Mouse (Mus musculus) ES-E14 (cell line): ENCODE measurements around the gene Srcap. TPM values are rescaled to one million over a fixed set of nuclear protein-coding genes. Genes with fewer than 3 reads are reported as not detected.

Experiments used
- DNase-seq: peaks from one replicate; pipeline ENCODE4 v3.0.0-alpha.2; 2013; ENCODE audit warnings: low read depth, low spot score
- H3K27ac ChIP-seq: 2 replicates; pipeline ENCODE4 v1.5.1; 2012; ENCODE audit warnings: low read depth, mild to moderate bottlenecking, low read length, moderate library complexity, mixed read lengths; ENCODE audit not compliant: poor library complexity, insufficient read depth, severe bottlenecking
- H3K36me3 ChIP-seq: 2 replicates; pipeline ENCODE4 v1.6.1; 2012; ENCODE audit warnings: mild to moderate bottlenecking, low read length, moderate library complexity, mixed read lengths; ENCODE audit not compliant: control insufficient read depth, poor library complexity, insufficient read depth, severe bottlenecking
- H3K4me1 ChIP-seq, 2 experiments: fragments of 150-350 bp in 1 of 2; sonication (generic) in 1 of 2; 2 replicates each; pipeline ENCODE4 v1.6.1; 2012; ENCODE audit warnings: low read length in 2 of 2, mild to moderate bottlenecking in 1 of 2, mixed read lengths in 1 of 2; ENCODE audit not compliant: control insufficient read depth in 2 of 2, insufficient read depth in 2 of 2, poor library complexity in 1 of 2
- H3K4me3 ChIP-seq, 2 experiments: fragments of 150-350 bp in 1 of 2; sonication (generic) in 1 of 2; 2 replicates each; pipeline ENCODE4 v1.5.1; 2012; ENCODE audit warnings: low read length in 2 of 2, low read depth in 1 of 2, mild to moderate bottlenecking in 1 of 2, mixed read lengths in 1 of 2; ENCODE audit not compliant: insufficient read depth in 1 of 2, poor library complexity in 1 of 2, severe bottlenecking in 1 of 2
- H3K9ac ChIP-seq: 2 replicates; pipeline ENCODE4 v1.6.1; 2012; ENCODE audit warnings: low read depth, mild to moderate bottlenecking, low read length, mixed read lengths; ENCODE audit not compliant: poor library complexity, insufficient read depth, severe bottlenecking
- H3K9me3 ChIP-seq: fragments of 150-350 bp; sonication (generic); 2 replicates; pipeline ENCODE4 v1.6.1; 2012; ENCODE audit warnings: low read depth, mild to moderate bottlenecking, low read length; ENCODE audit not compliant: control insufficient read depth, insufficient read depth
- CHD2 ChIP-seq: IDR thresholded peaks from 2 replicates; pipeline ENCODE4 v1.6.1; 2014; ENCODE audit warnings: mild to moderate bottlenecking, low read depth, low read length, inconsistent platforms
- HCFC1 ChIP-seq: IDR thresholded peaks from 2 replicates; pipeline ENCODE4 v1.6.1; 2012; ENCODE audit warnings: low read length, inconsistent platforms, borderline replicate concordance; ENCODE audit not compliant: insufficient read depth
- MAFK ChIP-seq: IDR thresholded peaks from 2 replicates; pipeline ENCODE4 v1.6.1; 2014; ENCODE audit warnings: mild to moderate bottlenecking, low read depth, low read length, inconsistent platforms; ENCODE audit not compliant: insufficient read depth
- ZC3H11A ChIP-seq: IDR thresholded peaks from 2 replicates; pipeline ENCODE4 v1.6.1; 2012; ENCODE audit warnings: low read depth, mild to moderate bottlenecking, inconsistent platforms, low read length, borderline replicate concordance
- ZNF384 ChIP-seq: IDR thresholded peaks from 2 replicates; pipeline ENCODE4 v1.6.1; 2012; ENCODE audit warnings: low read depth, low read length, inconsistent platforms
- in situ Hi-C, 2 experiments: fragments of 600-800 bp; cut with MboI; formaldehyde crosslinking; loops; one replicate each; pipeline ENCODE4 v1.15.1; 2025; ENCODE audit warnings: low sequenced_read_pairs in 2 of 2, inconsistent platforms in 1 of 2; ENCODE audit not compliant: unreplicated experiment in 2 of 2
- total RNA-seq: library from RNA; depleted of rRNA; stranded (reverse); fragments of 300-350 nt; gene quantifications from 2 replicates; pipeline ENCODE4 v1.2.3, GENCODE M21; 2012

The Srcap gene
- total RNA-seq, 1 experiment: 50.7 TPM

DNA sequence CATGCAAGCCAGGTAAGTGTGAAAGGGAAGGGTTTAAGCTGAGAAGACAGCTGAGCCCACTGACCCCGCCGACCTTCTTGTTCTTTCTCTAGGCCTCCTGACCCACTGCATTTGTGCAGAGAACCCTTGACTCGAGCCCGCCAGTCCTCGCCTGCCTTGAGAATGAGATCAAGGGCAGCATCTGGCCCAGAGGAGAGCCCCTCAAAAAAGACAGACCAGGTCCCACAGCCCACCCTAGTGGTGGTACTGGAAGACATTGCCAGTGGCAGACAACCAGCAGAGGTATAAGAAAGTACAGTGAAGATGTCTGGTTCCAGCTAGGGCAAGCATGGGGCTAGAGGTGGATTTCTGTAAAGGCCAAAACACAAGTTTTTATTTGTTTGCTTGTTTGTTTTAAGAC is 38.1 kb upstream of the Srcap start:
- in situ Hi-C loops: no loop called here
- no peak for DNase-seq
- TF ChIP-seq MAFK: no peak
- no peak for TF ChIP-seq ZC3H11A
- no peak for TF ChIP-seq ZNF384
- TF ChIP-seq HCFC1: no peak
- no peak for TF ChIP-seq CHD2
- peaks cover 2 to 3% of the 10 kb centered on the region in 2 experiments; a peak in 1 of 4 replicates for H3K4me1 ChIP-seq
- H3K36me3 ChIP-seq: peaks cover 29% of the 10 kb centered on the region
- H3K4me3 ChIP-seq: no peak overlapping the region
- peak overlapping the region; percentile 23; the same call in 1 of the 2 replicates for H3K9ac ChIP-seq
- H3K27ac ChIP-seq: no peak overlapping the region
- no peaks in the 10 kb centered on the region for H3K9me3 ChIP-seq

DNA sequence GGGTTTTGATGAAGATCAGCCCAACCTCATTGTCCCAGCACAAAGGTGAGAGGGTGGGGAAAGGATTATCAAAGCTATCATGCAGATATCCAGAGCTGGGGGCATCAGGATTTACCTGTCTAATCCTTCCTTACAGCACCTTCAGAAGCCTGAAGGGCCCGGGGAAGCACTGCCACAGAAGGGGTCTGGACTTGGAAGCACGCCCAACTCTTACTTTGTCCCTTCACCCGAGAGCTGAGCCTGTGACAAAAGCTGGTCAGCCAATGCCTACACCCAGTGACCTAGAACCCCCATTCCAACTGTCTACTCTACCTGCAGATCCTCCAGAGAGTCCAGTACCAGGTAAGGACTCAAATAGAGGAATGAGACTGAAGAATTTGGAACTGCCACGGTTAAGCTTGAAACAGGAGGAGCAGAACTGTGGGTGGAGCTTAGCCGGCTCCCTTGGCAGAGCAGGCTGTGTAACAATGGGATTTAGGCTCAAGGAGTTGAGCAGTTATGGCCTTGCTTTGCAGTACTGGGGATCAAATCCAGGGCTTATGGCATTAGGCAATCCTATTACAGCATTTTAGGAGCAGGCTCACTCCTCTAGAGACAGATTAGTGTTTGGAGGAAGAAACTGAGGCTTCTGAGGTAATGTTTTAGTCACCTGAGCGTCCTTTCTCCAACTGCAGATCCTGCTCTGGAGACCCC is 37.3 kb upstream of the Srcap start:
- in situ Hi-C loops: no loop called here
- Histone ChIP-seq H3K4me3 (no peak overlapping the region), H3K4me1 (peaks cover 2 to 3% of the 10 kb centered on the region in 2 experiments; a peak in 1 of 4 replicates), H3K27ac (no peak overlapping the region), H3K9ac (no peak overlapping the region), H3K36me3 (peaks cover 27% of the 10 kb centered on the region), H3K9me3 (no peaks in the 10 kb centered on the region)
- DNase-seq: no peak
- TF ChIP-seq ZNF384: no peak
- TF ChIP-seq MAFK: no peak
- no peak for TF ChIP-seq HCFC1
- no peak for TF ChIP-seq CHD2
- TF ChIP-seq ZC3H11A: no peak

DNA sequence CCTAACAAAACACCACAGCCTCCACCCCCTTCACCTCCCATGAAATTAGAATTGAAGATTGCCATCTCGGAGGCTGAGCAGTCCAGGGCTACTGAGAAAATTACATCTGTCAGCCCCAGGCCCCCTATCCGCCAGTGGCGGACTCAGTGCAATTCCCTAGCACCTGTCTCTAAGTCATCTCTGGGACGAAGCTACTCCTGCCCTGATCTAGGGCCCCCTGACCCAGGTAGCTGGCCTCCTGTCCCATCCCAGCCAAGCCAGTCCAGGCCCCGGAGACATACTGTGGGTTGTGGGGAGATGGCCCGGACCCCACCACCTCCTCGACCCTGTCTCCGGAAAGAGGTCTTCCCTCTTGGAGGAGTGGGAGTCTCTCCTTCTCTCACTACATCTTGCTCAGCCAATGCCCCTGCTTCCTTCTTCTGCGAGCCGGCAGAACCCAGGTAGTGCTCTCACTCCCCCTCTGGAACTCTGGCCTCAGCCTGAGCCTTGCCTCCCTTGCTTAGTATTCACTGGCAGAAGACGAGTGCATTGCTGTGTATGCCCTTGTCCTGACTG is 36.5 kb upstream of the Srcap start:
- no peak for TF ChIP-seq MAFK
- no peak for TF ChIP-seq ZC3H11A
- H3K4me3 ChIP-seq: no peak overlapping the region
- peaks cover 2 to 8% of the 10 kb centered on the region in 2 experiments; a peak in 1 of 4 replicates for H3K4me1 ChIP-seq
- in situ Hi-C loops: no loop called here
- H3K9me3 ChIP-seq: no peaks in the 10 kb centered on the region
- peaks cover 27% of the 10 kb centered on the region for H3K36me3 ChIP-seq
- no peak overlapping the region for H3K9ac ChIP-seq
- no peak overlapping the region for H3K27ac ChIP-seq
- DNase-seq: no peak

DNA sequence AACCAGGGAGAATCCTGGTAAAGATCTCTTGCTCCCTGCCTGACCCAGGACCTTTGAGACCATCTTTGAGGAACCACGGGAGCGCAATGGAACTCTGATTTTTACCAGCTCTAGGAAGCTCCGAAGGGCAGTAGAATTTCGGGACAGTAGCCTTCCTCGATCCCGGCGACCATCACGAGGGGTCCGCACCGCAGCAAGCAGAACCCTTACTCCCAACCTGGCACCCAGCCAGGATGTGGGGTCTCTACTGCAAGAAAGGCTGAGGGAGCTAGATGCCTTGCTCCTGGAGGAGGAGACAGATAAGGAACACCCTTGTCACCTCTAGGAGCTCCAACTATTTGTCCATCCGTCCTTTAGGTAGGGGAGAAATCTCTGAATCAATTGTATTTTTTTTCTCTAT is 35.4 kb upstream of the Srcap start:
- Histone ChIP-seq H3K9ac (no peak overlapping the region), H3K27ac (no peak overlapping the region), H3K4me3 (no peak overlapping the region), H3K4me1 (peaks cover 5 to 9% of the 10 kb centered on the region in 2 experiments; a peak in 1 of 4 replicates), H3K9me3 (no peaks in the 10 kb centered on the region), H3K36me3 (peaks cover 27% of the 10 kb centered on the region)
- in situ Hi-C loops: no loop called here
- DNase-seq: no peak
- TF ChIP-seq HCFC1 (no peak), ZNF384 (no peak), CHD2 (no peak), ZC3H11A (no peak), MAFK (no peak)

DNA sequence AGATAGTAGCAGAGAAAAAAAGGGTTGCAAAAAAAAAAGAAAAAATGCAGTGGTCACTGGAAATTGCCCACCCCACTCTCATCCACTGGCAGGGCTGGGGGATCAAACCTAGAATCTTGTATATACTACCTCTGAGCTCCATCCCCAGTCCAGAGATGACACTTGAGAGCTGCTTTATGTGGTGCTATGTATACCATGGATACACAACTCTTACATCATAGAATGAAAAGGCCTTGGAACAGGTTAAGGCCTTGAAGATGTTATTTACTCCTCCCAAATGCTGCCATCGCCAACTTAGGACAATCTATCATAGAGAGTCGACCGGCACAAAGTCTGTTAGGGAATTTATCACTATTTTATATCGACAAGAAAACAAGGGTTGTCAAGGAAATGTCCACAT is 34.9 kb upstream of the Srcap start:
- no peak overlapping the region; the same call in 1 of the 2 replicates for H3K9ac ChIP-seq
- TF ChIP-seq ZNF384: no peak
- peaks cover 27% of the 10 kb centered on the region for H3K36me3 ChIP-seq
- H3K9me3 ChIP-seq: no peaks in the 10 kb centered on the region
- DNase-seq: no peak
- peaks cover 5 to 9% of the 10 kb centered on the region in 2 experiments; a peak in 1 of 4 replicates for H3K4me1 ChIP-seq
- in situ Hi-C loops: no loop called here
- no peak overlapping the region for H3K27ac ChIP-seq
- peak overlapping the region in 1 of 2 experiments; percentile 98; a peak in 2 of 4 replicates for H3K4me3 ChIP-seq
